Mouse (Mus musculus) central nervous system, embryonic 14 days (tissue): ENCODE measurements around the gene Olfr736. TPM values are rescaled to one million over a fixed set of nuclear protein-coding genes. Genes with fewer than 3 reads are reported as not detected.

Source experiments
- polyA plus RNA-seq: library from polyadenylated mRNA; depleted of rRNA; stranded (reverse); fragments of >200 nt; gene quantifications from 2 replicates; pipeline ENCODE4 v1.2.3, GENCODE M21; 2012; rRNA removed

Gene Olfr736
- not detected in 2 replicates for polyA plus RNA-seq

GRCm38 (mm10) chr14:50380863-50381262 lies at the start of gene Olfr736:
Gene Olfr736, plus strand, starts transcription at chr14:50381163.

GRCm38 (mm10) chr14:50348796-50349195 lies 32.2 kb upstream of the Olfr736 start, which contains the start of gene Olfr735:
Gene Olfr735, minus strand, starts transcription at chr14:50348872.

DNA sequence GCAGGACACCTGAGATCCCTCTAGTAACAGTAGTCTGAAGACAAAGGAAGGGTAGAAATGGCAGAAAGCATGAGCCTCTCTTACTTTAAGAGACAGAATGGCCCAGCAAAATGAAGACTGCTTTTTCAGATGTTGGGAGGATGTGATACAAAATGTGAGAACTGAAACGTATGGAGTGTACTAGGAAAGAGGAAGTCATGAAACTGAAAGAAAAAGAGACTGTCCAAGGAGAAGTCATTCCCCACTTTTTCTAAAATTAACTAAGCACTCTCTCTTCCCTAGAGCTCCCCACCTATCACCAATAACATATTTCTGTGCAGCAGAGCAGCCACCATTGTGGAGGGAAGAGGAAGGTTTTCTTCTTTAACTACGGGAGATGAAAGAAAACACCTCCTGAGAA lies 23.4 kb upstream of the Olfr736 start, which contains the start of gene Tlr11:
TSS of gene Tlr11 (plus strand) at position 322 of the 400 bp plus-strand sequence.

DNA sequence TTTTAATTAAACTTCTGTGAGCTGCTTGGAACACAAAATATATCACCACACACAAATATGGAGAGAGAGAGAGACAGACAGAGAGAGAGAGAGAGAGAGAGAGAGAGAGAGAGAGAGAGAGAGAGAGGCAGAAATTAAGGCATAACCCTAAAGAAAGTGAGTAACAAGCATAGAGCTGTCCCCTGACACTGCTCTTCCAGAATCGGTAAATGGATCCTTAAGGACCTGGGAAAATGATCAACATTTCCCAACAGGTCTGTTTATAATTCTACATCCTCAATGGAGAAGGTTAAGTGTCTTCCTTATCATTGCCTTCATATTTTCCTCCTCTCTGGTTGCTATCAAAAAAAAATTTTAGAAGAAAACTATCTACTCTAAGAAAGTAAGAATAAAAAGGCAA lies 26.3 kb downstream of the Olfr736 start, which contains the start of gene Olfr738:
TSS of gene Olfr738 (plus strand) at position 301 of the 400 bp plus-strand sequence.

GRCm38 (mm10) chr14:50418326-50418725 lies 37.4 kb downstream of the Olfr736 start, which contains the start of gene Olfr739:
Gene Olfr739, plus strand, starts transcription at chr14:50418626.

Other genes with a start within 250 kb of the Olfr736 start
- gene Olfr728, start 238.5 kb upstream of the Olfr736 start, polyA plus RNA-seq = not detected in 2 replicates
- gene Olfr729, start 228.3 kb upstream of the Olfr736 start, polyA plus RNA-seq = not detected in 2 replicates
- gene Olfr730, start 193.0 kb upstream of the Olfr736 start, polyA plus RNA-seq = not detected in 2 replicates
- gene Olfr731, start 139.3 kb upstream of the Olfr736 start, polyA plus RNA-seq = not detected in 2 replicates
- not detected in 2 replicates for gene Olfr732, start 97.0 kb upstream of the Olfr736 start, polyA plus RNA-seq
- not detected in 2 replicates for gene Olfr733, start 79.6 kb upstream of the Olfr736 start, polyA plus RNA-seq
- not detected in 2 replicates for gene Olfr734, start 54.4 kb upstream of the Olfr736 start, polyA plus RNA-seq
- gene Olfr735, start 32.3 kb upstream of the Olfr736 start, polyA plus RNA-seq = not detected in 2 replicates
- gene Tlr11, start 23.2 kb upstream of the Olfr736 start, polyA plus RNA-seq = not detected in 2 replicates
- not detected in 2 replicates for gene Olfr738, start 26.4 kb downstream of the Olfr736 start, polyA plus RNA-seq
- gene Olfr739, start 37.5 kb downstream of the Olfr736 start, polyA plus RNA-seq = not detected in 2 replicates
- gene Olfr740, start 64.4 kb downstream of the Olfr736 start, polyA plus RNA-seq = not detected in 2 replicates
- gene Olfr741, start 91.6 kb downstream of the Olfr736 start, polyA plus RNA-seq = not detected in 2 replicates
- gene Olfr742, start 122.4 kb downstream of the Olfr736 start, polyA plus RNA-seq = not detected in 2 replicates
- not detected in 2 replicates for gene Olfr743, start 140.7 kb downstream of the Olfr736 start, polyA plus RNA-seq
- not detected in 2 replicates for gene Olfr744, start 233.7 kb downstream of the Olfr736 start, polyA plus RNA-seq